Mouse (Mus musculus) lung, adult 2 months (tissue): ENCODE measurements around the gene Ankub1.
A peak's percentile ranks its signal among the peaks of the same experiment; 100 is the strongest.

ENCODE experiments used
- CTCF ChIP-seq: fragments of 200-500 bp; IDR thresholded peaks from 2 replicates; pipeline ENCODE4 v1.5.1; 2011; ENCODE audit warnings: mild to moderate bottlenecking, low read length, control low read depth; ENCODE audit not compliant: insufficient read depth
- POLR2A ChIP-seq: fragments of 200-500 bp; IDR thresholded peaks from 2 replicates; pipeline ENCODE4 v1.6.1; 2011; ENCODE audit warnings: low read depth, mild to moderate bottlenecking, control low read depth, low read length, borderline replicate concordance; ENCODE audit errors: extremely low read depth

- peak; percentile 42; the same call in 1 of the 2 replicates for TF ChIP-seq POLR2A
- TF ChIP-seq CTCF, result peak; percentile 27; the same call in 1 of the 2 replicates
Observed at GRCm38 (mm10) chr3:57637596-57637995, 55.0 kb downstream of the Ankub1 start.
